Mouse (Mus musculus) left cerebral cortex, postnatal 25 days (tissue): ENCODE data around the gene Sapcd1. TPM values are rescaled to one million over a fixed set of nuclear protein-coding genes. Genes with fewer than 3 reads are reported as not detected.
A peak's percentile ranks its signal among the peaks of the same experiment; 100 is the strongest.

ENCODE experiments used
- DNase-seq, 2 experiments: peaks; one replicate each; pipeline ENCODE4 v3.0.0; 2022; ENCODE audit warnings: low spot score in 2 of 2, mixed read lengths in 1 of 2
- intact Hi-C: fragments of 180-260 bp; cut with DNase I; formaldehyde crosslinking; loops from one replicate; pipeline ENCODE4 v1.15.1; 2025
- total RNA-seq, 2 experiments: library from RNA; stranded (reverse); gene quantifications; 2 replicates each; pipeline ENCODE4 v1.2.3; 2021

Gene Sapcd1
- under 1 TPM; 0.60 to 0.83 TPM for total RNA-seq

DNA sequence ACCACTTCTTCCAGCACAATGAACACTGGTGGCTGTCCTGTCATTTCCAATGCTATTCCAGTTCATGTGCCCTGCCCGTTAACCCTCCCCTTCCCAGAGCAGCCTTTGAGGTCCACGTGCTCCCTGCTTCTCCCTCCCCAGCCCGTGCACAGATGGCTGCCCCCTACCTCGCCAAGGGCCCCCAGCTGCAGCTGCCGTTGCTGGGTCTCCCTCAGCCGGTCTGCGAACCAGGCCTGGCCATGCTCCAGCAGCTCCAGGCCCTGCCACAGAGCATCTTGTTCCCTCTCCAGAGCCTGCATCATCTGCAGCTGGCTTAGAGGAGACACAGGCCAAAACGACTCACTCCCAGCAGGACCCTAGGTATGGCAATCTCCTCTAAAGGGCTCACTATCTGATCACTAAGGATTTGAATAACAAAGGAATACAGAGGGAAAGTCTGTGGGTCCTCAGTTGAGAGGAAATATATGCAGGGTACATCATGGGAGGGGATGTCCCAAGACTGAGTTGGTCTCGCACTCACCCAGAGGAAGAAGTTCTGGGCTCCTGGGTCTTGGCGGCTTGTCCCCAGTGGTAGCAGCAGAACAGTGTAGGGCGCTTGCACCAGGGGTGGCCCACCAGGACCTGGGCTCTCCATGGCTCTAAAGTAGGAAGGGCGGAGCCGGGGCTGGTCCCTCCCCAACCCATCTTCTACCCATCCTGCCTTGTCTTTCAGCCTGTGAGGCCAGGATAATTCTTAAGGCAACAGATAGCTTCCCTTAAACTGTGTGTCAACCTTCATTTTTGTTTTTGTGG, at the start of gene Sapcd1:
Gene Sapcd1 (minus strand): TSS at position 740 of the 792 bp plus-strand sequence.
- DNase-seq: peak in 1 of 2 experiments; percentile 43
- intact Hi-C loops: no loop called here

DNA sequence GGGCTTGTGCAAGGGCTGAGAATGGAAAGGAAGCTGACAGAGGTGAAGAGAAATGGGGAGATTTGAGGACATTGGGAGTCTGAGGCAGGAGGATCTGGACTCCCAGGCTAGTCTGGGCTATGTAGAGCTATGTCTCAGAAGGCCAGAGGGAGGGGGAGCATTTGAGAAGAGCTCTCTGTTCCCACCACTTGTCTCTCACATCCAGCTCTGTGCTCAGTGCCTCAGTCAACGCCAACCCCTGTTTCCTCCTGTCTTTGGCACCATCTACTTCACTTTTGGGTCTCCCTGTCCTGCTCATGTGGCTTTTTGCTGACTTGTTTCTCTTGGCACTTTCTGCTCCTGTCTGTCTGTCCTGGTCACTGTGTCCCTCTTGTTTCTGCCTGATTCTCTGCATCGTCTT, 49.5 kb upstream of the Sapcd1 start:
- no peak for DNase-seq
- intact Hi-C loops: no loop called here

DNA sequence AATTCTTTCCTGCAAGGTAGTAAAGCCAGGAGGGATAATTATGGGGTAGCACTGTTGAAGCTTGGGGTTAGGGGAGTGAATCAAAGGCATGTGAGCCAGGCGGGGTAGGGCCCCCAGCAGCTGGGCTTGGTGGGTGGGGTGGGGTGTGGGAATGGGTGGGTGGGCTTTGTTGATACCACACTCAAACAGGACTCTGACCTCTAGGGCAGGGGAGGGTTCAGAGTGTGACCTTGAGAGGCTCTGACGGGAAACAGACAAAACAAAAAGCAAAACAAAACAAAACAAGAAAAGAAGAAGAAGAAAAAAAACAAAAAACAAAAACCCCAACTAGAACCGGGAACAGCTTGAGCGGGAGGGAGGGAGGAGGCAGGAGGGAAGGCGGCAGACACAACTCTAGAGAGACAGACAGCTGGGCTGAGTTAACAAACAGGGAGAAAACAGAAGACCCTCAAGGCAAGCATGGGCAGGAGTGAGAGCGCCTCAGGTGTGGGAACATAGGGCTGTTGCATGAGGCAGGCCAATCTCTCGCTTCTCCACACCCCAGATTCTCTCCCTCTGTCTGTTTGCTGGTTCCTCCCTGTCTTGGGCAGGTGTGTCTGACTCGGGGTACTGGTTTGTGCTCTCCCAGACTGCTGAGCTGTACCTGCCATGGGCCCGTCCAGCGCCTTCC, 48.8 kb upstream of the Sapcd1 start, which contains the start of gene Ly6g6e:
Gene Ly6g6e (plus strand): TSS at position 396 of the 670 bp plus-strand sequence.
- intact Hi-C loops: no loop called here
- DNase-seq: no peak

DNA sequence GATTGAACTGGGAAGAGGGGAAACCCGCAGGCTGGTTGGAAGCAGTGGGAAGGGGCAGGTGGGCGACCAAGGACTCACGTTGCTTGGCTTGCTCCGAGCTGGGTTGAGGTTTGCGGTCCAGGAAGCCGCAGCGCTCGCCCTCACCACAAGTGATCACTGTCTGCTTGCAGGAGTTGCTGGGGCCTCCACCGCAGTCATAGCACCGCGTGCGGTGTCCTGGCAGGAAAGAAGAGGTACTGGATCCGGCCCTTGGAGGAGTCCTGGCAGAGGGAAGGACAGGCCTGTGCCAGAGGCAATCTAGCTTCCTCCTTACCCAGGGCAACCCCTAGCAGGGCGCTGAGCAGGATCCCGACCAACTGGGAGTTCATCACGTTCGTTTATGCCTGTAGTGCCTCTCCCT, 46.3 kb upstream of the Sapcd1 start:
- intact Hi-C loops: no loop called here
- DNase-seq: no peak

DNA sequence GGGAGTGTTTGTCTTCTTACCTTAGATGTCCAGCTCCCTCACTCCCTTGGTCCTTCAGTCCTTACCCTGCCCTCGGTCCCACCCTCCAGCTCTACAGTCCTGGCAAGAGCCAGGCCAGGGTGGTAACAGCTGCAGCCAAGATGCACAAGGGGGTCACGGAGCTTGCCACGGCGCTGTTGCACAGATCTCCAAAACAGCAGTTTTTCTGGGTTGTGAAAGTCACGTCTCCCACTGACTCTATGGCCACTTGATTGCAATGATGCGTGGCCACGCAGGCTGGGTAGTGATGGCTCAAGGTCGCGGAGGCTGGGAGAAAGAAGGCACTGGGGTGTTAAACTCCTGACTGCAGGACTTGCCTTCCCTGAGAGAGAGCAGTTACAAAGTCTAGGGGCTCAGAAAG, 43.6 kb upstream of the Sapcd1 start:
- DNase-seq: no peak
- intact Hi-C loops: no loop called here

DNA sequence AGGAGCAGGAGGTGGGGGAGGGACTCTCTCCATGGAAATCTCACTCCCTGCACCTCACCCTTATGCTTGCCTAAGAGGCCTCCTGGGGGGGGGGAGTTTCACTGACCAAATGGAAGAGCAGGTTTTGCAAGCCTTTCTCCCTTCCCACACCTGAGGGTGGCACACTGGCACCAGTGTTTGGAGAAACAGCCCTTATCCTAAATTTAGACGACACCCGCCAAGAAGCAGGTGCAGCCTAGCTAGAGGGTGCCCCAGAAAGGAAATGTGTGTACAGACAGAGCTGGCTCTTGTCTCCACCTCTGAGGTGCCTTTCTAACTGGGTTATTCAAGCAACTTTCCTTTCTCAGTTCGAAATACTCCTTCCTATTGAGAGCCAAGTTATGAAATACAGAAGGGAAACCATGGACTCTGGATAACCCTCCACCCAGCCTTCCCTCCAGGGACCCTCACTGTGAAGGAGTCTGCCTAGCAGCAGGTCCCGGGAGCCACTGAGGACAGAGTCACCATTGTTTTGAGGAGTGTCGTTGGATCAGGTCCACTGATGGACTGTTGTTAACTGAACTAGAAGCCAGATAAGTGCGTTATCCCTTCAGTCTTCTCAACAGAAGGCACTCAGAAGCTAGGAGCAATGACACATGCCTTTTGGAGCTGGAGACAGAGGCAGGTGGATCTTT, 42.9 kb upstream of the Sapcd1 start:
- peak in 1 of 2 experiments; percentile 43 for DNase-seq
- intact Hi-C loops: no loop called here

DNA sequence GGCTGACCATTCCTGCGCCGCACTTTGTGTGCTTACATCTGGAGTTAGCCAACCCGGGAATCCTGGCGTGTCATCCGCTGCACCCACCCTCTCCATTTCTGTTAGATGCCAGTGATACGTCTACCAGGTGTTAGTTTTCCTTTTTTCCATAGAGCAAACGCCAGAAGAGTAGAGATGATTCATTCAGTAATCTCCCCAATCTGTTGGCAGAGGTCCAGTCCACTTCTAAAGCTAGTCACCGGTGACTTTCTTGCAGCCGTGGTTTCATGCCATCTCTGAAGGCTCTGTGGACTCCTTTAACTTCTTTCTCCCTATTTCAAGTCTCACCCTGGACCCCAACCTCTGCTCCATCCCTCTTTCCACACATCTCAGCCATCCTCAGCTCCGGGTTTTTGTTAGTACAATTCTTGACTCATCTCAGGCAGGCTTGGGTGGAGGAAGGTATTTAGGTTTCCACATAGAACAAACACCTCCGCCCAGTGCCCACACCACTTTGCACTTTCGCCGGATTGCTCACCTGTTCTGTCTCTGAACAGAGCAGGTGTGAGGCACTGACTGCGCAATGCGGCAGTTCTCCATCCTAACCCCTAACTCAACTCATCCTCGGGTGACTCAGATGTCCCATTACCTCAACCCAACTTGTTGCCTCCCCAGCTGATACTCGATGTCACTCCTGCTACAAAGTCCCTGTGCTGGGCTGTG, 40.5 kb upstream of the Sapcd1 start:
- peak in 1 of 2 experiments; percentile 57 for DNase-seq
- intact Hi-C loops: no loop called here

DNA sequence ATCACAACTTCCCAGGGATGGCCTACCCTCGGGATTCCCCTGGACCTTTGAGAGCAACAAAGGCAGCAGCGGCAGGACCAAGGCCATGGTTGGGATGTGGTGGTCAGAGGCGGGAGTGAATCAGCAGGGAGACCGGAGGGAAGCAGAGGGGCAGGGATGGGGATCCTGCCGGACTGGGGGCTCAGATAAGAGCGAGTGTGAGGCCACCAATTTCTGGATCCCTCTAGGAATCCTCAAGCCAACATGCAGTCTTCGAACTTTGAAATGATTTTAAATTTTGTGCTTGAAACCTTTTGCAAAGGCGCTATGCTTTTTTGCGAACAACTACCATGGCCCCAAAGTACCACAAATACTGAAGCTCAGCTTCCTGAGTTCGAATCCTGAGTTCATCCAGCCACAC, 38.3 kb upstream of the Sapcd1 start, which contains the start of gene Mpig6b:
Gene Mpig6b (minus strand): TSS at position 101 of the 400 bp plus-strand sequence.
- no peak for DNase-seq
- intact Hi-C loops: no loop called here

DNA sequence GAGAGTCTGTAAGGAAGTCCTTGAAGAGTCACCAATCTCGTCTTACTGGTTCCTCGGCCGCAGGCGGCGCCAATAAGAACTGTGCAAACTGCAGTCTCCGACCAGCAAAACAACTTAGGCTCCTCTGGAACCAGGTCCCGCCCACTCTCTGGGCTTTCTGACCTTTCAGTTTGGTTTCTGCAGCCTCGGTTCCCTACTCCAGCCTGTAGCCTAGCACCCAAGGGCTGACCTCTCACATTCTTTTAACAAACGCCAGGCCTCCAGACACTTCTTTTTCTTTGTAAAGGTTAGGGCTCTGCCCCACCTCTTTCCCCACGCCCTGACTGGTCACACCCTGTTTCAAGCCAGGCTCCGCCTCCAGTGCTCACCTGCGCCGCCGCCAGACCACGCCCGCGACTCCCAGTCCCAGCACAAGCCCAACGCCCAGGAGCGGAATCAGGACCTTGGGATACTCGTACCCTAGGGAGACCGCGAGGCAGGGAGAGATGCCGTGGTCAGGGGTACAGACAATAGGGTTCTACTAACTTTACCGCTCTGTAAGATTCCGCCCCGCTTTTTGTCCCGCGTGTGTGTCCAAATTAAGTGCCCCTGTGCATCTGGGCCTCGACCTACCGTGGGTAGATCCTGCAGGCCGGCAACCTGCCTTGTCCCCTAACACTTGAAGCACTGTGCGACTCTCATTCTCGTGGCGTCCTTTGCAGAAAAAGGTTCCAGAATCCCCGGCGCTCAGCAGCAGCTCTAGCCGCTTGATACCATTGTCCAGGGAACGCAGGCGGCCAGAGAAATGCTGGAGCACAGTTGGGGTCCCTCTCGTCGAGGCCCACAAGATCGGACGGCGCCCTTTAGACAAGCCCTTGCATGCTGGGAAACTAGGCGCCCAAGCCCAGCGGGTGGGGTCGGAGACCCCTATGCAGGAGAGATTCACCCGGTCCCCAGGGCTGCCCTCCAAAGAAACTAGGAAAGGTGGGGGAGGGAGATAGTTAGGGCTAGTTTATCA, 37.4 kb upstream of the Sapcd1 start, which contains the start of gene Ly6g6c:
Gene Ly6g6c (plus strand): TSS at position 438 of the 997 bp plus-strand sequence.
- no peak for DNase-seq
- intact Hi-C loops: no loop called here

DNA sequence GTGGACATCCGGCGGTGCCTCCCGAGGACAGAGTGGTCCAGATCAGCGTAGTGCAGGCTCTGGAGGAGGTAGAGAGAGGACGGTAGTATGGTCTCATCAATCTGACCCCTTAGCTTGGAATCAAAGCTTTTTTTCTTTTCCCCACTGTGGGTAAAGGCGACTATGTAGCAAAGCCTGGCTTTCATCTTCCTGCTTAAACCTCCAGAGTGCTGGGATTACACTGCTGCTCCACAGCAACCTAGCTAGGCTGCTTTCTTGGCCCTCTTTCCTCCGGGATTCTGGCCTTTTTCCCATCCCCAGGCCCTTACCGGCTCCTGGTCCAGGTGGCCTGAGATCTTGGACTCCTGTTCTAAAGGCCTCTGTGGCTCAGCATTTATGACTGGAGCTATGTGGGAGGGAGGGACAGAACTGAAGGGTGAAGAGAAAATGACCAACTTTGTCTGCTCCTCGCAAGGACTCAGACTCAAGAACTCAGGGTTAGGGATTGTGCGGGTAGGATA, 36.6 kb upstream of the Sapcd1 start:
- no peak for DNase-seq
- intact Hi-C loops: no loop called here

DNA sequence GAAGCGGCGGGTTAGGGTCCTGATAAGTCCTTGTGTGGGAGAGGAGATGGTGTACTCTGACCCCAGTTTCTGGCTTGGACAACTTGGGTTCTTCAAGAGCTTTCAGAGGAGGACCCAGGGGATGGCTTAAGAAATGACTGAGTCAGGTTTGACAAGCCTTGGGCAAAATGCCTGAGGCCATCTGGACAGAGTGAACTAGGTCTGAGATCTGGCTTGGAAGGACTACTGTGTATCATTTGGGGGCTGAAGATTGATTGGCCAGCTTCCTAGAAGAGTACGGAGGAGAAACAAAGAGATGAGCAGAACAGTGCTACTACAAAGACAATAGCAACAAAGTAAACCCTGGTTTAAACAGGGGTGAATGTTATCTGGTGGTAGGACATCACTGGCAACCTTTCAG, 35.6 kb upstream of the Sapcd1 start:
- intact Hi-C loops: no loop called here
- DNase-seq: no peak

DNA sequence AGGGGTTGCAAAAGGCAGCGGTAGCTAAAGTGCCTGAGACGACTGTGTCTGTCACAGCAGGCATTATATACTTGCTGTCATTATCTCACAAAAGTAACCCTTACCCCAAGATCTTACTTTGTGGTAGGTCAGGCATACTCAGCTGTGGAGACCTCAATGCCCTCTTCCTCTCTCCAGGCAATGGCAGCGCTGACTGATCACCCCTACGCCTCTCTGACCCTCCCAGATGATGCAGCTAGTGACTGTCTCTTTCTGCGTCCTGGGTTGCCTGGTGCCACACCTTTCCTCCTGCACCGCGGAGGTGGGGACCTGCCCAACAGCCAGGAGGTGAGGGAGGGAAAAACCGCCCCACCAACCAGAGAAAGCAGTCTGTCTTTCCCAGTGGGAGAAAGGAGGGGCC, 33.5 kb upstream of the Sapcd1 start:
- DNase-seq: no peak
- intact Hi-C loops: no loop called here

DNA sequence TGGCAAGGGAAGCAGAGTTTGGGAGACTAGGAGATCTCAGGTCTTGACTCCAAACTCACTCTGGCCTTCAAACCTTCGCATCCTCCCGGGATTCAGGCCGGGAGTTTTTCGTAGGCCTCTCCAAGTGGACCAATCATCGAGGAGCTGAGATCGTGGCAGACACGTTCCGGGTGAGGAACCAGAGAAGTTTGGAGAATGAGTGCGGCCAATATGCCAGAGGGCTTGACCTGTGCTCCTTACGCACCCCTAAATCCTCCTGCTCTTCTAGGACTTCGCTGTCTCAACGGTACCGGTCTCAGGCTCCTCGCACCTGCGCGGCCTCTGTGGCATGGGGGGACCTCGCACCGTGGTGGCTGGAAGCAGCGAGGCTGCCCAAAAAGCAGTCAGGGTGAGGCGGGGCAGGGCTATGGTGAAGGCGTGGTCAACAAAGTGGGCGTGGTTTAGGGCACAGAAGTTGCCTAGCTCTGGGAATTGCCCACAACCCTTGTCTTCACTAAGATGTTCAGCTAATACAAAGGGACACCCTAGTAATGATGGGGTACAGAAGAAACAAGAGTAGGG, 33.0 kb upstream of the Sapcd1 start:
- DNase-seq: no peak
- intact Hi-C loops: no loop called here

DNA sequence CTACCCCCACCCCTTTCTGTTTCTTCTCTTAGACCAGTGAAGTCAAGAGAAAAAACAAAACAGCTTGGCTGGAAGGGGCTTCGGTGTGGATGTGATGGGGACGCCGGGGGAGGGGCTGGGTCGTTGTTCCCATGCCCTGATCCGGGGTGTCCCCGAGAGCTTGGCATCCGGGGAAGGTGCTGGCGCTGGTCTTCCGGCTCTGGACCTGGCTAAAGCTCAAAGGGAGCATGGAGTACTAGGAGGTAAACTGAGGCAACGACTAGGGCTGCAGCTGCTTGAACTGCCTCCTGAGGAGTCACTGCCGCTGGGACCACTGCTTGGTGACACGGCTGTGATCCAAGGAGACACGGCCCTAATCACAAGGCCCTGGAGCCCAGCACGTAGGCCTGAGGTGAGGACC, 32.3 kb upstream of the Sapcd1 start:
- DNase-seq: no peak
- intact Hi-C loops: no loop called here

DNA sequence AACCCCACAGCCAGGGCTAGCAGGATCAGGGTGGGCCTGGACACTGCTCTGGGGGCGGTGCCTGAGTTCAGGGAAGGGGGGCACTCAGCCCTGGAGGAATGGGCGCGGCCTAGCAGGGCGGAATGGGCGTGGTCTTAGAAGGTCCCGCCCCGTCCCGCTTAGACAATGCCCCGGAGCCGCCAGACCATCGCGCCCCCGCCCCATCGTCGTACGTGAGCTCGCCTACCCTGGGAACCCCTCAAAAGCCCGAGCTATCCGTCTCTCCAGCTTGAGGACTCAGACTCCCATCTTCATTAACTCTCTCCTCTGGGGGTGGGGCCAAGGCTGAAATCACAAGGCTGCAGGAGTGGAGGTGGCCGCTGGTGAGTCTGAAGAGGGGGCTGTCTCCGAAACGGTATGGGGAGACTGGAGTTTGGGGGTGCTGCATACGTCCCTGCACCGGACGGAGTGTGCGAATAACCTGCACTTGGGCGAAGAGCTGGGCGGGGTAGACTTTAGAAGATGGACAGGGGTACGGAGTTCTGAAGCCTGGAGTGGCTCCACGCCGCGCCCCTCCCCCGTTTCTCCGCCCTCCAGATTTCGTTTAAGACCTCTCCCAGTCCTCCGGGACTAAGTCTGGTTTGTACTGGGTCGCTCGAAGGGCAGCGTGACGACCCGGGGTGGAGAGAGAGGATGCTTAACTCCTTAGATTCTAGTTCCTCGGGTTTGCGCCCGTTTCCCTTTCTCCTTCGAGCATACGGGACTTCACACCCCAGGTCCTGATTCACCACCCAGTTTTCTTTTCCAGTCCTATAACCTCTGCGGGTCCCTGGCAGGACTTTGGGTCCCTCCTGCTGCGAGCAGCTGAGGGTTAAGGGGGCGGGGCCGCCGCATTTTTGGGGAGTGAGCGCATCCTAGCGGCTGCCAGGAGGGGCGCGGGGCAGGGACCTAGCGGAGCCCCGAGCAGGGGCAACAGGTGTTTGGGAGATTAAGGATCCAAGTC, 31.4 kb upstream of the Sapcd1 start, which contains the start of gene Ddah2:
Gene Ddah2 (plus strand): TSS at position 125 of the 982 bp plus-strand sequence.
- intact Hi-C loops: loop anchor here (1.0 kb wide), 1 partner anchor 38 kb away; no protein-coding TSS in a partner anchor
- DNase-seq: peak; percentile 59 to 71

DNA sequence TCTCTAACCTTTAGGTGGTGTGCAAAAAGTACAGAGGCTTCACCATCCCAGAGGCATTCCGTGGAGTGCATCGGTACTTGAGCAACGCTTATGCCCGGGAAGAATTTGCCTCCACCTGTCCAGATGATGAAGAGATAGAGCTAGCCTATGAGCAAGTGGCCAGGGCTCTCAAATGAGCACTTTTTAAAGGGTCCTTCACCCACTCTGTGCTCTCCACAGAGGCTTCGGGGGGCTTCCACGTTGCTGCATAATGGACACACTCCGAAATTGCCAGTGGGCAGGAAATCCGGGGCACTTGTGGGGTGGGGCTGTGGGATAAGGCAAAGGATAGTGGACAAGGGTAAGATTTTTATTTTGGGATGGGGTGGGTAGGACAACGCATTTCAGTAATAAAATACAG, 30.5 kb upstream of the Sapcd1 start:
- intact Hi-C loops: no loop called here
- DNase-seq: no peak

DNA sequence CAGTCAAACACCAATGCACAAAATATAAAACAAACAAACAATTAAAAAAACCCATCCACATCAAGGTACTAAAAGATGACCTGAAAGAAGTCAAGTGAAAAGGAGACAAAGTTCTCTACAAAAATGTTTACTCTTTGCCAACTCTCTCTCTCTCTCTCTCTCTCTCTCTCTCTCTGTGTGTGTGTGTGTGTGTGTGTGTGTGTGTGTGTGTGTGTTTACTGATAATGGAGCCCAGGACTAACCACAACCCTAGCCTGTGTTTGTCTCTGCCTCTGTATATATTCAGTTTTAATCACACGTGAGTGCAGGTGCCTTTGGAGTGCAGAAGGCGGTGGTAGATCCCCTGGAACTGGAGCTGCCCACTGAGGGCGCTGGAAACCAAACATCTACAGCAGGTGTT, 29.3 kb upstream of the Sapcd1 start:
- intact Hi-C loops: no loop called here
- DNase-seq: no peak
